Mouse (Mus musculus) liver, adult 2 months (tissue): ENCODE data around the gene Dnajb8.

Source experiments
- CTCF ChIP-seq: fragments of 200-500 bp; IDR thresholded peaks from 2 replicates; pipeline ENCODE4 v1.5.1; 2011; ENCODE audit warnings: low read depth, low read length, control low read depth
- POLR2A ChIP-seq: fragments of 200-500 bp; IDR thresholded peaks from 2 replicates; pipeline ENCODE4 v1.6.1; 2011; ENCODE audit warnings: low read length, control low read depth; ENCODE audit not compliant: insufficient read depth; ENCODE audit errors: extremely low read depth

GRCm38 (mm10) chr6:88191024-88191365 is 31.1 kb upstream of the Dnajb8 start:
- TF ChIP-seq POLR2A (no peak), CTCF (no peak)
